Mouse (Mus musculus) olfactory bulb, adult 2 months (tissue): Measurements from ENCODE around the gene Zfhx3. TPM values are rescaled to one million over a fixed set of nuclear protein-coding genes. Genes with fewer than 3 reads are reported as not detected.

Experiments
- H3K27ac ChIP-seq: fragments of 200-500 bp; 2 replicates; pipeline ENCODE4 v1.5.1; 2012; ENCODE audit warnings: low read depth, low read length; ENCODE audit not compliant: insufficient read depth
- H3K4me1 ChIP-seq: fragments of 200-500 bp; 2 replicates; pipeline ENCODE4 v1.6.1; 2012; ENCODE audit warnings: low read length; ENCODE audit not compliant: control insufficient read depth, insufficient read depth
- H3K4me3 ChIP-seq: fragments of 200-500 bp; 2 replicates; pipeline ENCODE4 v1.5.1; 2012; ENCODE audit warnings: mild to moderate bottlenecking, low read depth, low read length, moderate library complexity; ENCODE audit not compliant: insufficient read depth
- CTCF ChIP-seq: fragments of 200-500 bp; IDR thresholded peaks from 2 replicates; pipeline ENCODE4 v1.5.1; 2012; ENCODE audit warnings: low read depth, mild to moderate bottlenecking, low read length, moderate library complexity; ENCODE audit not compliant: insufficient read depth
- POLR2A ChIP-seq: fragments of 200-500 bp; IDR thresholded peaks from 2 replicates; pipeline ENCODE4 v1.6.1; 2012; ENCODE audit warnings: mild to moderate bottlenecking, low read depth, low read length, moderate library complexity; ENCODE audit not compliant: insufficient read depth
- WGBS: fragments of 180-500 bp; shearing (Covaris S2); methylation state at CpG from one replicate; pipeline ENCODE4 v1.1.7; 2018; 5-methylcytosine and 5-hydroxymethylcytosine counted together
- polyA plus RNA-seq: library from polyadenylated mRNA; stranded (reverse); fragments of >200 nt; gene quantifications from 2 replicates; pipeline ENCODE4 v1.2.4, GENCODE M21; 2012; ENCODE audit warnings: low replicate concordance; ENCODE audit not compliant: missing spikeins, insufficient read depth, insufficient read length

Gene Zfhx3
- polyA plus RNA-seq, 1 experiment = not detected

DNA sequence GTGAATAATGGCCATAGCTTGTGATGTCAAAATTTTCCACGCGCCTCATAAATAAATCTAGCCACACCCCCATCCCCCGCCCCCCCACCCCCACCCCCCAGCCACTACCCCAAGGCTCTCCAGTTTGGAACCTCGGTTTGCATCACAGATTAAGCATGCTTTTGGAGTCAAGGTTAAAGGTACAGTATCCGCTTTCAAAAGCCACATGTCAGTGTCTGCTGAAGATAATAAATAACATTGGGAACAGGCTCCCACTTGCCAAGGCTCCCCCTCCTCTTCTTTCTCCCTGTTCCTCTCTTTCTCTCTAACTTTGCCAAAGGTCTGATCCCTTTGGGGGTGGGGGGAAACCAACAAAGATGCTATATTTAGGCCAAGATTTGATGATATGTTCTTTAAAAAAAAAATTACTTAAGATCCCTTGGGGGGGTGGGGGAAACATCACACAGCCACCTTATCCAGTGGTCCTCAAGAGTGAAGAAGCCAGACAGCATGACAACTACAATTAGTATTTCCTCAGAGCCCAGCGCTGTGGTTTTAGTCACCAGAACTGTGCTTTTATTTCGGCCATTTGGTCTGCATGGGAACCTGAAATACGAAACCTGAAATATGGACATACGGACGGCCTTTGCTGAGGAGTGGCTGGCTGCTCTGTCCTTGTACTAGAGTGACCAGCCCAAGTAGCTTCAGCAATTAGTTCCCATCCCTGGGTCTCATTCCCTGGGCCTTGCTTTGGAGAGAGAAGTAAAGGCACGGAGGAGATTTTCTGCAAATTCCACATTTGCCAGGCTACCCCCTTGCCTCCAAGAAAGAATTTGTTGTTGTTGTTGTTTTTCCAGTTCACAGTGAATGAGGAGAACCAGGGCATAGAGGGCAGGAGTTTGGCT lies 84.4 kb downstream of the Zfhx3 start:
- Histone ChIP-seq H3K4me3 (no peak overlapping the region), H3K27ac (no peak overlapping the region), H3K4me1 (no peaks in the 10 kb centered on the region; the same call in 1 of the 2 replicates)
- 88% methylated on average over 11 of the region's 11 CpGs for WGBS
- TF ChIP-seq CTCF = no peak
- TF ChIP-seq POLR2A = no peak

DNA sequence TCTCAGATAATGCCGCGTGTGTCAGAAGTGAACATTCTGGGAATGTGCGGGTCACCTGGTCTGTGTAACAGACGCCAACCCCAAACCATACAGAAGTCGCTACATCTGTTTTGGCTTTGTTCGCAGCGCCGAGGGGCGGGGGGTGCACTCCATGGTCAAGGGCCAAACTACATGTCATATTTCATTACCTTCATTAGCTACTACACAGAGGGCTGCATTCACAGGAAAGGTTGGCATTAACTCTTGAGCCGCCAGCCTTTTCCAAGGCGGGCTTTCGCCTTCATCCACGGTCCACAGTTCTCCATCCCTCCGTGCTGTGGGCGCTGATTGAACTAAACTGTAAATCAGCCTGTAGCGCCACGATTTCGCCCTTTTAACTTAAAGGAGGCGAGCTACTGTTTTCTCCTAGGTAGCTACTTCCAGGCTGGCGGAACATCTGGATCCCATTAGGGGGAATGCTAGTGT lies 85.1 kb downstream of the Zfhx3 start:
- 68% methylated on average over 20 of the region's 20 CpGs for WGBS
- TF ChIP-seq POLR2A (no peak), CTCF (no peak)
- Histone ChIP-seq H3K27ac (no peak overlapping the region), H3K4me1 (no peaks in the 10 kb centered on the region; the same call in 1 of the 2 replicates), H3K4me3 (no peak overlapping the region)

DNA sequence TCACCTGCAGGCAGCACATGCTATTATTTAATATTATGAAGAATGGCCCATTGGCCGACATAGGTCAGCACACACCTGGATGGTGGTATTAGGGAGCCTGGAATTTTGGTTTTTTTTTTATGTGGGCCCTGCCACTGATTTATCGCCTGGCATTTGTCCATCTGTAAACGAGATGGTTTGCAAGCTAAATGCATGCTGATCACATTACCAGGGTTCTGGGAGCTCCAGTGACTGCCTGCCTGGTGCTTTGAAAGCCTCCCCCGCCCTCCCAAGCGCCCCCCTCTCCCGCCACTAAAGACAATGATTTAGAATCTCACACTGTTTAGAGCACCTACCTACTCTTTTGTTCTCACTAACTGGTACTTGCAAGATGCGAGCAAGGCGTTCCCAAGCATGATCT lies 86.0 kb downstream of the Zfhx3 start:
- no peak overlapping the region for H3K4me3 ChIP-seq
- WGBS = 54% methylated on average over 8 of the region's 8 CpGs
- TF ChIP-seq POLR2A (no peak), CTCF (no peak)
- H3K27ac ChIP-seq = no peak overlapping the region
- H3K4me1 ChIP-seq = no peaks in the 10 kb centered on the region; the same call in 1 of the 2 replicates

DNA sequence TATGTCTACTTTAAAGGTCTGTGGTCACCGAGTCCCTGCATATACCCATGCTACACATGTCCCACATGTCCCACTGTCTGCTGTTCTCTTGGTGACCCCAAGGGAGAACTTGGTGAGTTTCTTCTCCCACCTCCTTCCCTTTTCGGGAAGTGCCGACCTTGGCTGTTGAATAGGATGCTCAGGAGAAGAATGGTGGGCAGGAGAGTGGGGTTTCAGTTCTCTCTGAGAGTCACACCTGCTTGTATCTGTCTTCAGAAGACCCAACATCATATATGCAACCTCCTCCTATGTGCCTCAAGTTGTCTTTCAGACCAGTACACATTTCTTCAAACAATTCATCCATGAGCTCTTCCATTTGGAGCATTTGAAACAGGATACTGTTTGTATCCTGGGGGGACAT lies 88.7 kb downstream of the Zfhx3 start:
- no peak overlapping the region for H3K4me3 ChIP-seq

DNA sequence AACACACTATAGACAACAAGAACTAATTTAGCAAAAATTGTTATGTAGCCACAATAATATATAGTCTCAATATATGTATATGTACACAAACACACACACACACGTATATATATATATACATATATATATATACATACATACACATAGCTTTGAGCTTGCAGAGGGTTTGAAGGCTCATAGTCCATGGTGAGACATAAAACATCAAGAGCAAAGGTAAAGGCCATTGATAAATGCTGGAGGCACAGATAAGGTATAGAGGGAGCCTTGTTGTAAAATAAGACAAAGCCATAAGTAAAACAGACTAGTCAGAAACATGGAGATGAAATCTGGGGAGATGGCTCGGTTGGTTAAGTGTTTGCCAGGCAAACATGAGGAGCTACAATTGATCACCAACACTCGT lies 91.6 kb downstream of the Zfhx3 start:
- Histone ChIP-seq H3K4me3 (no peak overlapping the region), H3K4me1 (no peaks in the 10 kb centered on the region), H3K27ac (no peak overlapping the region)
- TF ChIP-seq POLR2A (no peak), CTCF (no peak)
- WGBS = 88% methylated on average over 3 of the region's 3 CpGs

More for the DNA sequence above, 88.7 kb downstream of the Zfhx3 start:
- WGBS = 90% methylated on average over 3 of the region's 3 CpGs
- no peak overlapping the region for H3K27ac ChIP-seq
- TF ChIP-seq CTCF (no peak), POLR2A (no peak)
- H3K4me1 ChIP-seq = no peaks in the 10 kb centered on the region; the same call in 1 of the 2 replicates

DNA sequence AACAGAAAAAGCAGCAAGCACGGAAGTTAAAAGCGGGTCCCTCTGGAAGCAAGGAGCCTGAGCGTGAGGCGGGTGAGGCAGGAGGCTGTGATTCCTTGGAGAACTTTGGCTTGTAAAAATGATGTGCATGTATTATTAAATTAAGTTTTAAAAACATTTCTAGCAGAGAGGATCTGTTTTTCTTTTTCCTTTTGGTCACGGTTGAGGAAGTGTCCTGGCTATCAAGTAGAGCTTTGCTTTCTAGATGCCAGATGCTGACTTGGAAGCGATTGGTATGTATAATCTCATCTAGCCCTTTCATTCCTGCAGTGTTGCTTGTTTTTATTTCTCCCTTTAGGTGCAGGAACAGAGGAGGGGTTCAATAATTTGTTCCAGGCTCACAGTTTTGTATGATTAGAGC lies 92.3 kb downstream of the Zfhx3 start:
- Histone ChIP-seq H3K4me1 (no peaks in the 10 kb centered on the region), H3K4me3 (no peak overlapping the region), H3K27ac (no peak overlapping the region)
- TF ChIP-seq POLR2A (no peak), CTCF (no peak)
- 93% methylated on average over 6 of the region's 6 CpGs for WGBS

DNA sequence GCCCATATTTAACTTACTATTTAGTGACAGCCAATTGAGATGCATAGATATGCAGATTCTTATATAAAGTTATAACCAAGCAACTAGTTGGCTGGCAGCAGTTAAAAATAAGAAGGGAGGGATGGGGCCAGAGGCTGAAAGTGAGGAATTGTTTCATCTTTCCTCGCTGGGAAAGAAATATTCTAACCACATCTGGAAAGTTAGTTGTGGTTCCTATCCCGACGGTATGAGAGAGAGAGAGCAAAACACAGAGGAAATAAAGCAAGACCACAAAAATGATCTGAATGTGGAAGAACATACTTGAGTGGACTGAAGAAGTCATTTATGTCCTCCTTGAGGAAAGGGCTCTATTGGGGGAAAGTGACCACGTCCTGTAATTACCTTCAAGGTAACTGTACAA lies 101.2 kb downstream of the Zfhx3 start:
- no peak for TF ChIP-seq POLR2A
- Histone ChIP-seq H3K27ac (no peak overlapping the region), H3K4me3 (no peak overlapping the region), H3K4me1 (no peaks in the 10 kb centered on the region)
- WGBS = 89% methylated on average over 4 of the region's 4 CpGs

DNA sequence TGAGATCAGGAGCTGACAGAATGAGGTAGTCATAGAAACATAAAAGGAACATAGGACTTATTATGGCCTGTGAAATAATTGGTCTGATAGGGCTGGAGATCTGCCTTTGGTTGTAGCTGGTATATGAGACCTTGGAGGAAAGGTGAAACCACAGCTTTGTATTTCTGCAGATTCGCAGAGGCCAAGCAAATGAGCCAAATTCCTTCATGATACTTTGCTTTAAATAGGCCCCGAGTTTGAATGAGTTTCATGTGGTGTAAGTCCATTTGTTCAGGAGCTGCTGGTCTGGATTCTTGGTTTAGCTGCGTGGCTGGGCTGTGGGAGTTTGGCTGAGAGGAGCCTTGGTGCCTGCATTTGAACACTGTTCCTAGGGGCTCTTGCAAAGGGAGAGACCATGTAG lies 101.7 kb downstream of the Zfhx3 start:
- Histone ChIP-seq H3K4me3 (no peak overlapping the region), H3K4me1 (no peaks in the 10 kb centered on the region), H3K27ac (no peak overlapping the region)
- no peak for TF ChIP-seq CTCF
- TF ChIP-seq POLR2A = no peak
- 85% methylated on average over 3 of the region's 3 CpGs for WGBS

DNA sequence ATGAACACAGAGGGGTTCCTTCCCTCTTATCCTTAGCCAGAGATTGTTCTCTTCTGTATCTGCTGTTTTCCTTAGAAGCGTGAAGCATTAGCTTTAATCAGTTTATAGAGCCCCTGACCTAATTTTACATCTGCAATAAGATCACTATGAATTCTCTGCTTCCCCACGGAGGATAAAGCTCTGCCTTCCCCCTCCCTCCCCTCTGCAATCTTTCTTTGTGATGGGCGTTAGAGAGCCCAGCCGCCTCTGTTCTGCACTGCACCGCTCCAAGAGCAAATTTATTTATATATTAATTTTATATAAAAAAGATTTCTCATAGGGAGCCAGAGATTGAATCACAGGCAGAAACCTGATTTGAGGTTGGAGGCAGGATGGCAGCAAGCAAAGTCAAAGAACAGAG lies 113.8 kb downstream of the Zfhx3 start:
- TF ChIP-seq CTCF = no peak
- no peak for TF ChIP-seq POLR2A
- WGBS = 44% methylated on average over 5 of the region's 5 CpGs
- Histone ChIP-seq H3K4me1 (no peaks in the 10 kb centered on the region), H3K4me3 (no peak overlapping the region), H3K27ac (no peak overlapping the region)

DNA sequence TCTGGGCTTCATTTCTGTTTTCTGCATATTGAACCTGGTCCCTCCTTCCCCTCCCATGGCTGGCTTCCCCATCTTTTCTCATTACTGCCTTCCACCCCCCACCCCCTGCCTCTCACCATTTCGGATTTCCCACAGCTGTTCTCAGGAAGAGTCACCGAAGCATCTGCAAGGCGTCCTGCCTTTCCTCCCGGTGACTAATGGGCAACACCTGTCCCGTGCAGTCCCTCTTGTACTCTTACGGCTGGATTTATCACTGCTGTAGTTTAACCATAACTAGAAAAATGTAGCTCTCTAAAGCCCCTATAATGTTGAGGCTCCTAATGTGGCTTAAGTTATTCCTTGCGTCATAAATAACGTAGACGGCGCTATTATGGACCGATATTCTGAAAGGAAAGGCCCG lies 119.5 kb downstream of the Zfhx3 start:
- no peak overlapping the region for H3K4me3 ChIP-seq
- H3K27ac ChIP-seq = no peak overlapping the region
- TF ChIP-seq CTCF (no peak), POLR2A (no peak)
- H3K4me1 ChIP-seq = no peaks in the 10 kb centered on the region
- 88% methylated on average over 12 of the region's 12 CpGs for WGBS
